Mouse (Mus musculus) cerebellum, adult 2 months (tissue): ENCODE measurements around the gene Mctp1. TPM values are rescaled to one million over a fixed set of nuclear protein-coding genes. Genes with fewer than 3 reads are reported as not detected.
A peak's percentile ranks its signal among the peaks of the same experiment; 100 is the strongest.
"Not testable (repeated sequence)": the region's sequence is repeated elsewhere in the genome, so short reads cannot be mapped to it uniquely, and the experiment has no call there.

Source experiments
- DNase-seq, 2 experiments: peaks; one replicate each; pipeline ENCODE4 v3.0.0; 2021
- H3K27ac ChIP-seq: fragments of 200-500 bp; 2 replicates; pipeline ENCODE4 v1.5.1; 2012; ENCODE audit warnings: low read length, control low read depth, inconsistent platforms; ENCODE audit not compliant: insufficient read depth
- H3K27me3 ChIP-seq: fragments of 200-500 bp; 2 replicates; pipeline ENCODE4 v1.6.1; 2012; ENCODE audit warnings: inconsistent platforms, mild to moderate bottlenecking, low read length, moderate library complexity; ENCODE audit not compliant: control insufficient read depth, insufficient read depth
- H3K4me1 ChIP-seq: fragments of 200-500 bp; 2 replicates; pipeline ENCODE4 v1.6.1; 2011; ENCODE audit warnings: low read length; ENCODE audit not compliant: control insufficient read depth, insufficient read depth
- H3K4me3 ChIP-seq: fragments of 200-500 bp; replicated peaks from 2 replicates; pipeline ENCODE3; 2011; ENCODE audit warnings: mild to moderate bottlenecking, low read depth, low read length, control low read depth; ENCODE audit not compliant: insufficient read depth
- CTCF ChIP-seq: fragments of 200-500 bp; IDR thresholded peaks from 2 replicates; pipeline ENCODE4 v1.5.1; 2011; ENCODE audit warnings: low read depth, mild to moderate bottlenecking, control low read depth, low read length, moderate library complexity, borderline replicate concordance; ENCODE audit not compliant: insufficient read depth
- POLR2A ChIP-seq: fragments of 200-500 bp; IDR thresholded peaks from 2 replicates; pipeline ENCODE4 v1.6.1; 2011; ENCODE audit warnings: low read length, control low read depth, borderline replicate concordance; ENCODE audit not compliant: insufficient read depth
- WGBS: fragments of 180-500 bp; shearing (Covaris S2); methylation state at CpG from one replicate; pipeline ENCODE4 v1.1.7; 2018; 5-methylcytosine and 5-hydroxymethylcytosine counted together
- polyA plus RNA-seq: library from polyadenylated mRNA; depleted of rRNA; stranded (reverse); fragments of >200 nt; gene quantifications from 2 replicates; pipeline ENCODE4 v1.2.3, GENCODE M21; 2012

The Mctp1 gene
- polyA plus RNA-seq, 1 experiment = 25.8 TPM

DNA sequence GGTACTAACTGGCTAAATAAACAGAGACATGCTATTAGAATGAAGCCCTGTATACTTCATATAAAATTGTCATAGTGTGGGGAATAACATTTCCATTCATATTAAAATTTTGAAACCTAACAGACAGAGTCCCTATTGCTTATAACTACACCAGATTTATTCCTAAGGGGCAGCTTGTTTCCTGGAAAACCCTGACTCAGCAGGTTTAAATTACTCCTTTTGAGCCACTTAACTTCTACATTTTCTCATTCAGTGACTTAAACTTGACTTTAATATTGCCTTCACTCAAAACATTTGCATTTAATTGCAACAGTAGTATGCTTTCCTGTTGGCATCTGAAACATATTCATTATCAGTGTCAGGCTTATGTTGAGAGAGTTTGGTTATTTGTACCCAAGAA lies 583.3 kb downstream of the Mctp1 start:
- no peak for DNase-seq
- TF ChIP-seq POLR2A (no peak), CTCF (no peak)
- H3K27me3 ChIP-seq = no peaks in the 10 kb centered on the region

DNA sequence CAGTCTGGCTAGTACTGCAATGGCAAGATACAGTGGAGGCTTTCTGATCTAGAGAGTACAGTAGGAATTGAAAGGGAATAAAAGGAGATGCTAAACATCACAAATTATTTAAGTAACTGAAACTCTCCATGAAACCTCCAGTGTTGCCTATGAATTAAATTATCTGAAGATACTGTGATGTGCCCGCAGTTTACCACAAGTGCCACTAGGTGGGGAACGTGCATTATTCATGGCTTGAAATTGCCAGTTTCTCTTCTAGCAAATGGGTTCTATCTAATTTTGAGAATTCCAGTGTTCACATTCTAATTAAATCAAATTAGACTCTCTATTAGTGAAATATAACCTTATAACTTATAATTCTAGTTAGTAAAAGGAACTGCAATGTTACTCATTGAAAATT lies 585.1 kb downstream of the Mctp1 start:
- TF ChIP-seq POLR2A (no peak), CTCF (peak; percentile 49; the same call in 1 of the 2 replicates)
- no peaks in the 10 kb centered on the region for H3K4me1 ChIP-seq
- H3K27ac ChIP-seq = no peak overlapping the region
- 9% methylated on average over 2 of the region's 2 CpGs for WGBS
- H3K4me3 ChIP-seq = no peak overlapping the region
- peak; percentile 28 to 32 for DNase-seq
- H3K27me3 ChIP-seq = no peaks in the 10 kb centered on the region

More for the DNA sequence above, 583.3 kb downstream of the Mctp1 start:
- H3K27ac ChIP-seq = no peak overlapping the region
- no peaks in the 10 kb centered on the region for H3K4me1 ChIP-seq
- no peak overlapping the region for H3K4me3 ChIP-seq

DNA sequence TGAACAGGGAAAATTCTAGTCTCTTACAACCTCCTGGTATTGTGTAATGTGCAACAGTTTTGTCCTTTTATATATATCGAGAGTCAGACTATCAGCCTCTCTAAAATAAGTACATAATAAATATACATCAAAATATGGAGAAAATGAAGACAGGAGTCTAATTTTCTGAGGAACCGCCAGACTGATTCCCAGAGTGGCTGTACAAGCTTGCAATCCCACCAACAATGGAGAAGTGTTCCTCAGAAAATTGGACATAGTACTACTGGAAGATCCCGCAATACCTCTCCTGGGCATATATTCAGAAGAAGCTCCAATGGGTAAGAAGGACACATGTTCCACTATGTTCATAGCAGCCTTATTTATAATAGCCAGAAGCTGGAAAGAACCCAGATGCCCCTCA lies 586.7 kb downstream of the Mctp1 start:
- H3K4me3 ChIP-seq, DNase-seq, H3K27me3 ChIP-seq, H3K4me1 ChIP-seq, H3K27ac ChIP-seq: not testable (repeated sequence)
- 95% methylated on average over 3 of the region's 3 CpGs for WGBS

DNA sequence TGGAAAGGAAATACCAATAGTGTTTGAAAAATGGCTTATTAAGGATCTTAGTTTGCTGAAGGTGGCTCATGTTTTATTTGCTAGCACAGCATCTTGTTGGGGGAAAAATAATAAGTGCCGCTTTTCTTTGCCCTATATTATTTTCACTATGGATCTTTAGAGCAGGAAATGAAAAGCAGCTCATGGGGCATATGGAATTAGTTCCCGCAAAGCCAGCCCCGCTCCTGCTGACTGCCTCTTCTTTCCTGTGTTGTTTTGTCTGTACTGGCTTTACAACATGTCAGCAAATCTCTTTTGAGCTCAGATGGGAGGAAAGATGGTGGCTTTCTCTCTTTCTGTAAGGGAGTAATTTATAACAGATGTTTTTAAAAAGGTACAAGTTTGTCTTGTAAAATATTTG lies 618.3 kb downstream of the Mctp1 start:
- H3K27ac ChIP-seq = no peak overlapping the region
- 80% methylated on average over 3 of the region's 3 CpGs for WGBS
- H3K4me1 ChIP-seq = no peaks in the 10 kb centered on the region
- TF ChIP-seq CTCF (no peak), POLR2A (no peak)
- no peak overlapping the region for H3K4me3 ChIP-seq
- no peaks in the 10 kb centered on the region for H3K27me3 ChIP-seq
- no peak for DNase-seq

DNA sequence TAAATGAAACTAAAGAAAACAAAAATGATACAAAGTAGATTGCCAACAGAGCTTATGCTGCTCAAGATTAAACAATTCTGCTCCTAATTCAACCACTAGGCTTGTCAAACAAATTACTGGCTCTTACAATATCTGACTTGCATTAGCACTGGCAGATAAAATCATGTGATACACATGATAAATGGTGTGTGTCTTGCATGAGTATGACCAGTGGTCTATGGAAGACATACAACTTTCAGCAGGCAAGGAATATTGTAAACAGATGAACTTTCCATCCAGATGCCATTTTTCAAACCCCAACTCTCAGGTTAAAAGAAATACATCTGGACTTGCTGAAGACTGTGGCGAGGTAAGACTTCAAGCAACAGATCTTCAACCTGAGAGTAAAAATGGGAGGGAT lies 619.3 kb downstream of the Mctp1 start:
- H3K27ac ChIP-seq = no peak overlapping the region
- H3K4me1 ChIP-seq = no peaks in the 10 kb centered on the region
- TF ChIP-seq CTCF (no peak), POLR2A (no peak)
- no peaks in the 10 kb centered on the region for H3K27me3 ChIP-seq
- 98% methylated on average over 1 of the region's 1 CpGs for WGBS
- DNase-seq = no peak
- H3K4me3 ChIP-seq = no peak overlapping the region

DNA sequence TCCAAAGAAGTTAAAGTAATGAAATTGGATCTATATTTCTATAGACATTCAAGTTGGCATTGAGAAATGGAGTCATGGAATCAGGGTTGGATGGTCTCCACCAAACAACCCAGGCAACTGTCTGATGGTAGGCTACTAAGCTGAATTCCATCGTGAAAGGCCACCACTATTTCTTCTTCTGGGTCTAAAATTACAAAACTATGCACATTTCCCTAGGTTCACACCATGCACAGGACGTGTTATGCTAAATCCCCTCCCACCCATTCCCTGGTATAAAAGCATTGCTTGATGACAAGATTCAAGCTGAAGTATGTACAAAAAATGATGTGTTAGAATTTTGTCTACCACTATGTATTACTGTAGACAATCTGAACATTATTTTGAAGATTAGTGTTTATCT lies 634.5 kb downstream of the Mctp1 start:
- Histone ChIP-seq H3K4me3 (no peak overlapping the region), H3K27me3 (no peaks in the 10 kb centered on the region), H3K4me1 (no peaks in the 10 kb centered on the region), H3K27ac (no peak overlapping the region)
- TF ChIP-seq CTCF (no peak), POLR2A (no peak)
- 90% methylated on average over 2 of the region's 2 CpGs for WGBS
- DNase-seq = no peak

DNA sequence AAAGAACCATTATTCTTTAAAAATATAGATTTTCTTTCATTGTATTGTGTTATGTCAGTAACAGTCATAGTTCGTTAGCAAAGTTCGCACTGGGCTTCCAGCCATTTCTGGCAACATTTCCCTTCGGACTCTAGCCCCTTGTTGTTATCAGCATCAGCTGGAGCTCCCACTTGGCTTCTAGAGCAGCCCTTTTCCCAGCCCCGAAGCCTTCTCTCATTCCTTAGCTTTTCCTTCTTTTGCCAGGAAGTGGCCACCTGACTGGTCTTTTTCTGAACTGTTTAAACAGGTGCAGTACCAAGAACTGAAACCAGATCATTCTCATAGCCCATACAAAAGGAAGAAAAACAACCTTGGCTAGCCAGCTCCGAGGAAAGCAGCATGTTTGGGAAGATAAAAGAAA lies 645.3 kb downstream of the Mctp1 start:
- DNase-seq = no peak
- H3K27ac ChIP-seq = no peak overlapping the region
- H3K4me3 ChIP-seq = no peak overlapping the region
- H3K4me1 ChIP-seq = no peaks in the 10 kb centered on the region
- TF ChIP-seq POLR2A (no peak), CTCF (no peak)
- H3K27me3 ChIP-seq = no peaks in the 10 kb centered on the region
- WGBS = 41% methylated on average over 5 of the region's 5 CpGs

DNA sequence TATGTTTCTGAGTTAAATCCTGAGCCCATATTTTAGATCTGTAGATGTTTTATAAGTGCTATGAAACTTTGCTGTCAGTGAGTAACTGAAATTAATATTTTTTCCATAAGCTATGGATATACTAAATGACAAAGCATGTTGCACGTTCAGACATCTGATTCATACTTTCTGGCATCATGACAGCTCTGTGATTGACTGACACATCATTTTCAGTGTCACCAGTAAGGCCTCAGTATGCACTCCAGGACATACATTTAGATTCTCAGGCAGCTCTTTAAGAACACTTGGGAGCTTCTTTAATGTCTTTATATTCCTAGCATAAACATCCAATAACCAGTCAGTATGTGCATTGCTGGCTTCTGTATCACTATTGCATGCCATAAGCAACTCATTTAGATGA lies 659.0 kb downstream of the Mctp1 start:
- no peak for DNase-seq
- H3K27me3 ChIP-seq = no peaks in the 10 kb centered on the region
- H3K4me1 ChIP-seq = peaks cover 3% of the 10 kb centered on the region
- WGBS = 28% methylated on average over 1 of the region's 1 CpGs
- H3K27ac ChIP-seq = no peak overlapping the region
- TF ChIP-seq CTCF = no peak
- TF ChIP-seq POLR2A = no peak
- no peak overlapping the region for H3K4me3 ChIP-seq

DNA sequence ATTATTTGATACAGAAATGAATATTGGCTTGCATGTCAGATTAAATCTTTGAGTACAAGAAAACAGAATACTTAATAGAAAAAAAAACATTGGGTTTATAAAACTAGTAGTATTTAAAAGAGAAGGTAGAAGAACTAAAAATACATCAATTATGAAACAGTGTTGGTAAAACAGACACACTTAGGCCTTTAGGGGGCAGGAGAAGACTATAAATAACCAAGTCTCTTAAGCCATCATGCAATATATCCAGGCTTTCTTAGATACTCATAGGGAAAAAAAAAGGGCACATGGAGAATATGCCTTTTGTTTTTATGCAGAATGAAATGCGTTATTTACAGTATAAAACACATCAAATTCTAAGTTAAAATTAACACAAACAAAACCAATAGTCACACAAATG lies 661.0 kb downstream of the Mctp1 start:
- Histone ChIP-seq H3K4me3 (no peak overlapping the region), H3K4me1 (peaks cover 3% of the 10 kb centered on the region), H3K27me3 (no peaks in the 10 kb centered on the region), H3K27ac (no peak overlapping the region)
- DNase-seq = peak in 1 of 2 experiments; percentile 33
- no peak for TF ChIP-seq CTCF
- no peak for TF ChIP-seq POLR2A
- 22% methylated on average over 1 of the region's 1 CpGs for whole genome bisulfite sequencing
